Mouse (Mus musculus): ENCODE results near the gene Plbd2. TPM values are rescaled to one million over a fixed set of nuclear protein-coding genes. Genes with fewer than 3 reads are reported as not detected.

Plbd2 gene
- polyA plus RNA-seq, 1 experiment = 9.9 TPM

- peak overlapping the region; percentile 45 for H3K27ac ChIP-seq (ENCODE audit: control insufficient read depth, insufficient read depth, low read depth, low read length, poor library complexity)
- TF ChIP-seq POLR2A (IDR thresholded peaks at IDR 0.05; ENCODE audit: borderline replicate concordance, control insufficient read depth, low read depth, low read length) (no peak; the same call in 1 of the 2 replicates), CTCF (IDR thresholded peaks at IDR 0.05; ENCODE audit: control insufficient read depth, insufficient read depth, low read length) (no peak)
- WGBS = 47% methylated on average over 10 of the region's 10 CpGs
- no peak overlapping the region for H3K4me3 ChIP-seq (replicated peaks; ENCODE audit: control insufficient read depth, low read depth, low read length)
- H3K4me1 ChIP-seq (ENCODE audit: control insufficient read depth, insufficient read depth, low read length) = no peaks in the 10 kb centered on the region
These were observed 8.2 kb downstream of the Plbd2 start for GRCm38 (mm10) chr5:120495064-120495702.

- WGBS = 87% methylated on average over 9 of the region's 9 CpGs
- no peak overlapping the region for H3K4me3 ChIP-seq (replicated peaks; ENCODE audit: control insufficient read depth, low read depth, low read length)
- no peak overlapping the region for H3K27ac ChIP-seq (ENCODE audit: control insufficient read depth, insufficient read depth, low read depth, low read length, poor library complexity)
- H3K4me1 ChIP-seq (ENCODE audit: control insufficient read depth, insufficient read depth, low read length) = no peaks in the 10 kb centered on the region
- no peak for TF ChIP-seq CTCF (IDR thresholded peaks at IDR 0.05; ENCODE audit: control insufficient read depth, insufficient read depth, low read length)
These were observed 9.5 kb downstream of the Plbd2 start for GRCm38 (mm10) chr5:120493873-120494395.

GRCm38 (mm10) chr5:120493440-120493839 is 10.0 kb downstream of the Plbd2 start:
- 86% methylated on average over 6 of the region's 6 CpGs for WGBS
- TF ChIP-seq POLR2A (IDR thresholded peaks at IDR 0.05; ENCODE audit: borderline replicate concordance, control insufficient read depth, low read depth, low read length) (no peak), CTCF (IDR thresholded peaks at IDR 0.05; ENCODE audit: control insufficient read depth, insufficient read depth, low read length) (no peak)
- no peak overlapping the region for H3K27ac ChIP-seq (ENCODE audit: control insufficient read depth, insufficient read depth, low read depth, low read length, poor library complexity)

GRCm38 (mm10) chr5:120492437-120492836 is 11.0 kb downstream of the Plbd2 start:
- no peaks in the 10 kb centered on the region for H3K4me1 ChIP-seq (ENCODE audit: control insufficient read depth, insufficient read depth, low read length)
- WGBS = 84% methylated on average over 11 of the region's 11 CpGs
- TF ChIP-seq POLR2A (IDR thresholded peaks at IDR 0.05; ENCODE audit: borderline replicate concordance, control insufficient read depth, low read depth, low read length) (no peak), CTCF (IDR thresholded peaks at IDR 0.05; ENCODE audit: control insufficient read depth, insufficient read depth, low read length) (no peak)
- H3K27ac ChIP-seq (ENCODE audit: control insufficient read depth, insufficient read depth, low read depth, low read length, poor library complexity) = no peak overlapping the region
- no peak overlapping the region for H3K4me3 ChIP-seq (replicated peaks; ENCODE audit: control insufficient read depth, low read depth, low read length)

More at GRCm38 (mm10) chr5:120493440-120493839, 10.0 kb downstream of the Plbd2 start:
- Histone ChIP-seq H3K4me3 (replicated peaks; ENCODE audit: control insufficient read depth, low read depth, low read length) (no peak overlapping the region), H3K4me1 (ENCODE audit: control insufficient read depth, insufficient read depth, low read length) (no peaks in the 10 kb centered on the region)

GRCm38 (mm10) chr5:120490679-120491192 is 12.7 kb downstream of the Plbd2 start:
- TF ChIP-seq POLR2A (IDR thresholded peaks at IDR 0.05; ENCODE audit: borderline replicate concordance, control insufficient read depth, low read depth, low read length) = no peak
- no peak for TF ChIP-seq CTCF (IDR thresholded peaks at IDR 0.05; ENCODE audit: control insufficient read depth, insufficient read depth, low read length)
- no peak overlapping the region for H3K27ac ChIP-seq (ENCODE audit: control insufficient read depth, insufficient read depth, low read depth, low read length, poor library complexity)
- 78% methylated on average over 8 of the region's 8 CpGs for WGBS

GRCm38 (mm10) chr5:120487844-120488243 is 15.6 kb downstream of the Plbd2 start:
- Histone ChIP-seq H3K4me1 (ENCODE audit: control insufficient read depth, insufficient read depth, low read length) (no peaks in the 10 kb centered on the region), H3K4me3 (replicated peaks; ENCODE audit: control insufficient read depth, low read depth, low read length) (no peak overlapping the region), H3K27ac (ENCODE audit: control insufficient read depth, insufficient read depth, low read depth, low read length, poor library complexity) (no peak overlapping the region)
- TF ChIP-seq CTCF (IDR thresholded peaks at IDR 0.05; ENCODE audit: control insufficient read depth, insufficient read depth, low read length) (no peak), POLR2A (IDR thresholded peaks at IDR 0.05; ENCODE audit: borderline replicate concordance, control insufficient read depth, low read depth, low read length) (no peak)
- 75% methylated on average over 8 of the region's 8 CpGs for WGBS

More at GRCm38 (mm10) chr5:120490679-120491192, 12.7 kb downstream of the Plbd2 start:
- Histone ChIP-seq H3K4me3 (replicated peaks; ENCODE audit: control insufficient read depth, low read depth, low read length) (no peak overlapping the region), H3K4me1 (ENCODE audit: control insufficient read depth, insufficient read depth, low read length) (no peaks in the 10 kb centered on the region)

- 87% methylated on average over 19 of the region's 19 CpGs for WGBS
- Histone ChIP-seq H3K4me3 (replicated peaks; ENCODE audit: control insufficient read depth, low read depth, low read length) (no peak overlapping the region), H3K4me1 (ENCODE audit: control insufficient read depth, insufficient read depth, low read length) (no peaks in the 10 kb centered on the region), H3K27ac (ENCODE audit: control insufficient read depth, insufficient read depth, low read depth, low read length, poor library complexity) (no peak overlapping the region)
- TF ChIP-seq POLR2A (IDR thresholded peaks at IDR 0.05; ENCODE audit: borderline replicate concordance, control insufficient read depth, low read depth, low read length) (no peak), CTCF (IDR thresholded peaks at IDR 0.05; ENCODE audit: control insufficient read depth, insufficient read depth, low read length) (no peak)
These were observed 20.0 kb downstream of the Plbd2 start for GRCm38 (mm10) chr5:120483399-120483798.

GRCm38 (mm10) chr5:120481205-120481604 is 22.2 kb downstream of the Plbd2 start:
- no peak for TF ChIP-seq CTCF (IDR thresholded peaks at IDR 0.05; ENCODE audit: control insufficient read depth, insufficient read depth, low read length)
- TF ChIP-seq POLR2A (IDR thresholded peaks at IDR 0.05; ENCODE audit: borderline replicate concordance, control insufficient read depth, low read depth, low read length) = no peak
- no peak overlapping the region for H3K4me3 ChIP-seq (replicated peaks; ENCODE audit: control insufficient read depth, low read depth, low read length)
- no peaks in the 10 kb centered on the region for H3K4me1 ChIP-seq (ENCODE audit: control insufficient read depth, insufficient read depth, low read length)
- no peak overlapping the region for H3K27ac ChIP-seq (ENCODE audit: control insufficient read depth, insufficient read depth, low read depth, low read length, poor library complexity)
- 76% methylated on average over 9 of the region's 9 CpGs for WGBS
